ENCODE assay signal across 17 mouse cellular contexts in the genomic region with DNA sequence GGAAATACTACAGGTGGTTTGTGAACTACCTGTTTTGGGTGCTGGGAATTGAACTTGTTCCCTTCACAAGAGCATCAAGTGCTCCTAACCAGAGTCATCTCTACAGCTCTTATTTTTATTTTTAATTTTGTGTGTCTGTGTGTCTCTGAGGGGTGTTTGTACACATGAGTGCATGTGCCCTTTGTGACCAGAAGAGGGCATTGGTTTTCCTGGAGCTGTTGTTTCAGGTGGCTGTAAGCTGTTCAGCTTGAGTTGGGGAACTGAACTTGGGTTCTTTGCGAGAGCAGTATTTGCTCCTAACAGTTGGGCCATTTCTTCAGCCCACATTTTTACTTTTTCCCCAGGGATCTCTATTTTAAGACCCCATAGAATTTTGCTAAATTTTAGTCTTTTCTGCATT.
"Had no signal": no experiment of that assay in that cellular context is flagged by ENCODE, and none has a peak within 500 bp of the region (broad histone marks: within the 10 kb centered on the region; RNA-seq: fewer than 3 reads in every experiment).

No protein-coding gene starts in this region.

- ATAC-seq: inflammation-experienced regulatory T-cells, adult 6 months; liver, embryonic 12.5 days; lung, postnatal 0 days; midbrain, embryonic 16.5 days had no signal

- H3K9ac ChIP-seq: kidney, embryonic 15.5 days; limb, embryonic 13.5 days; liver, embryonic 12.5 days; neural tube, embryonic 15.5 days had no signal

- H3K9me3 ChIP-seq: kidney, embryonic 15.5 days; limb, embryonic 13.5 days; megakaryocyte, embryonic 14.5 days; neural tube, embryonic 15.5 days had no signal

- H3K27me3 ChIP-seq: kidney, embryonic 15.5 days; limb, embryonic 13.5 days; liver, embryonic 12.5 days; megakaryocyte, embryonic 14.5 days; neural tube, embryonic 15.5 days had no signal

- H3K4me3 ChIP-seq: kidney, embryonic 15.5 days; limb, embryonic 13.5 days; liver, embryonic 12.5 days; megakaryocyte, embryonic 14.5 days; neural tube, embryonic 15.5 days had no signal

- H3K4me2 ChIP-seq: kidney, embryonic 15.5 days; limb, embryonic 13.5 days; liver, embryonic 12.5 days; midbrain, embryonic 11.5 days; neural tube, embryonic 15.5 days had no signal

- H3K4me1 ChIP-seq: kidney, embryonic 15.5 days; limb, embryonic 13.5 days had no signal

- H3K27ac ChIP-seq: kidney, embryonic 15.5 days; limb, embryonic 13.5 days; liver, embryonic 12.5 days; neural tube, embryonic 15.5 days had no signal

- DNase-seq: kidney, adult 2 months; kidney, postnatal 25 days; left cerebral cortex, postnatal 4 days; lung, adult 18-20 months; lung, postnatal 4 days; right cerebral cortex, adult 18-20 months; right cerebral cortex, postnatal 25 days; thymus, postnatal 14 days had no signal
